11 mouse cellular contexts compared by ENCODE assay signal in the genomic region with DNA sequence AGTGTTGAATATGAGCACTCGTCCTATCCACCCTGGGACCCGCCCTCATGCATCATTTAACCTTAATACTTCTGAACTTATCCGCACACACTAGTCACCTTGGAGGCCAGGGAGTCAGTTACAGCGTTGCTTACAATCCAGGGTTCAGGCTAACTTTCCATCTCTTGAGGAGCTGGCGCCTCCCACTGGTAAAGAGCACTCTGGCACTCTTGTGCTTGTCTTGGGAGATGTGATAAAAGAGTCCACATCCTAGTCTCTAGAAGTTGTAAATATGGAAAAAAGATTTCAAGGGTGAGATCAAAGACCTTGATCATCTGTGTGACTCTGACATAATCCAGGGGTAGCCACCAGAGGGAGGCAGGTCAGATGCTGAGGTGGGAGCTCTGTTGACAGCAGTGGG. TPM values are rescaled to one million over a fixed set of nuclear protein-coding genes. Genes with fewer than 3 reads are reported as not detected.
DNase-seq lines count a peak whose midpoint lies in the region; ATAC-seq and TF ChIP-seq lines count a peak whose summit lies in the region.
"Had no signal": no experiment of that assay in that cellular context is flagged by ENCODE, and none has a peak within 500 bp of the region (broad histone marks: within the 10 kb centered on the region; RNA-seq: fewer than 3 reads in every experiment).

No protein-coding gene starts in this region.

- intact Hi-C loops in heart, postnatal 25 days (cut with DNase I) = no loop called here

- no peak overlapping the region for H3K9ac ChIP-seq in heart, embryonic 15.5 days
- no peak overlapping the region for H3K9ac ChIP-seq in liver, postnatal 0 days (replicated peaks)
- no peak overlapping the region for H3K9ac ChIP-seq in liver, embryonic 11.5 days (ENCODE audit: low read depth, low read length)

- H3K36me3 ChIP-seq in heart, embryonic 15.5 days = peaks cover 68% of the 10 kb centered on the region
- H3K36me3 ChIP-seq in liver, postnatal 0 days (replicated peaks; ENCODE audit: insufficient read depth, low read length) = peaks cover 53% of the 10 kb centered on the region
- peaks cover 2% of the 10 kb centered on the region; the same call in 1 of the 2 replicates for H3K36me3 ChIP-seq in liver, embryonic 11.5 days (ENCODE audit: control insufficient read depth, insufficient read depth, low read length)
- H3K36me3 ChIP-seq in small intestine, adult 2 months (ENCODE audit: control insufficient read depth, insufficient read depth, low read length) = peaks cover 67% of the 10 kb centered on the region

- no peak for TF ChIP-seq EP300 in liver, postnatal 0 days (IDR thresholded peaks at IDR 0.05; ENCODE audit: low read depth)

- DNase-seq in heart, postnatal 25 days (ENCODE audit: low spot score) = no peak
- DNase-seq in liver, postnatal 0 days = no peak
- no peak for DNase-seq in liver, embryonic 11.5 days (ENCODE audit: low spot score)
- no peak for DNase-seq in urinary bladder, adult 18-20 months (ENCODE audit: low spot score in 2 of 2)
- DNase-seq: adrenal gland, postnatal 14 days; cerebellum, adult 11-12 months; kidney, postnatal 4 days; thymus, postnatal 14 days had no signal

- TF ChIP-seq POLR2A in bone marrow, adult 2 months (IDR thresholded peaks at IDR 0.05; ENCODE audit: borderline replicate concordance, control insufficient read depth, low read depth, low read length) = no peak
- TF ChIP-seq POLR2A in small intestine, adult 2 months (IDR thresholded peaks at IDR 0.05; ENCODE audit: low read depth, low read length) = no peak

- H3K27me3 ChIP-seq in heart, embryonic 15.5 days = no peaks in the 10 kb centered on the region
- H3K27me3 ChIP-seq in liver, postnatal 0 days (ENCODE audit: insufficient read depth, low read length) = no peaks in the 10 kb centered on the region
- H3K27me3 ChIP-seq in liver, embryonic 11.5 days (replicated peaks; ENCODE audit: control insufficient read depth, insufficient read depth, low read length) = no peaks in the 10 kb centered on the region
- no peaks in the 10 kb centered on the region for H3K27me3 ChIP-seq in small intestine, adult 2 months (ENCODE audit: control insufficient read depth, insufficient read depth, low read length)

- peak overlapping the region; percentile 76 for H3K27ac ChIP-seq in heart, embryonic 15.5 days
- H3K27ac ChIP-seq in liver, postnatal 0 days (ENCODE audit: low read depth) = no peak overlapping the region
- H3K27ac ChIP-seq in liver, embryonic 11.5 days (ENCODE audit: low read depth, low read length) = no peak overlapping the region
- H3K27ac ChIP-seq in bone marrow, adult 2 months (ENCODE audit: control insufficient read depth, insufficient read depth, low read depth, low read length, poor library complexity) = no peak overlapping the region
- no peak overlapping the region for H3K27ac ChIP-seq in small intestine, adult 2 months (ENCODE audit: insufficient read depth, low read depth, low read length)

- WGBS in heart, embryonic 15.5 days = 54% methylated on average over 5 of the region's 5 CpGs
- WGBS in liver, postnatal 0 days (ENCODE audit: insufficient replicate concordance) = 70% methylated on average over 5 of the region's 5 CpGs
- WGBS in liver, embryonic 11.5 days = 72% methylated on average over 5 of the region's 5 CpGs
- 72% methylated on average over 5 of the region's 5 CpGs for WGBS in bone marrow, adult 2 months
- 77% methylated on average over 5 of the region's 5 CpGs for WGBS in small intestine, adult 2 months

- no peaks in the 10 kb centered on the region for H3K9me3 ChIP-seq in heart, embryonic 15.5 days (replicated peaks)
- H3K9me3 ChIP-seq in liver, postnatal 0 days (ENCODE audit: low read length) = no peaks in the 10 kb centered on the region
- no peaks in the 10 kb centered on the region for H3K9me3 ChIP-seq in liver, embryonic 11.5 days (ENCODE audit: control insufficient read depth, low read length)

- H3K4me1 ChIP-seq in heart, embryonic 15.5 days (replicated peaks) = peaks cover 44% of the 10 kb centered on the region
- H3K4me1 ChIP-seq in liver, postnatal 0 days (ENCODE audit: insufficient read depth) = 0 out of 2 replicates have a peak, but pooled peaks cover 6% of the 10 kb centered on the region
- 0 out of 2 replicates have a peak, but pooled peaks cover 3% of the 10 kb centered on the region for H3K4me1 ChIP-seq in liver, embryonic 11.5 days (replicated peaks; ENCODE audit: control insufficient read depth, insufficient read depth, low read length)
- no peaks in the 10 kb centered on the region for H3K4me1 ChIP-seq in bone marrow, adult 2 months (ENCODE audit: control insufficient read depth, insufficient read depth, low read length)
- no peaks in the 10 kb centered on the region for H3K4me1 ChIP-seq in small intestine, adult 2 months (ENCODE audit: control insufficient read depth, insufficient read depth, insufficient read length, low read length)

- no peak overlapping the region for H3K4me2 ChIP-seq in heart, embryonic 15.5 days
- no peak overlapping the region for H3K4me2 ChIP-seq in liver, postnatal 0 days (ENCODE audit: low read depth, low read length)
- H3K4me2 ChIP-seq in liver, embryonic 11.5 days = no peak overlapping the region

- no peak for ATAC-seq in heart, embryonic 15.5 days (replicated peaks; ENCODE audit: insufficient number of reproducible peaks, insufficient read depth, low FRiP score, low read depth)
- no peak for ATAC-seq in liver, postnatal 0 days
- ATAC-seq in liver, embryonic 11.5 days (replicated peaks; ENCODE audit: low FRiP score) = no peak

- TF ChIP-seq CTCF in liver, postnatal 0 days (IDR thresholded peaks at IDR 0.05; ENCODE audit: low read depth) = peak; percentile 42
- TF ChIP-seq CTCF in bone marrow, adult 2 months (IDR thresholded peaks at IDR 0.05; ENCODE audit: control insufficient read depth, insufficient read depth, low read length) = peak; percentile 21; the same call in 1 of the 2 replicates
- peak; percentile 21; the same call in 1 of the 2 replicates for TF ChIP-seq CTCF in small intestine, adult 2 months (IDR thresholded peaks at IDR 0.05; ENCODE audit: extremely low read depth, insufficient read length, insufficient replicate concordance, low read depth, low read length)

- no peak overlapping the region for H3K4me3 ChIP-seq in heart, embryonic 15.5 days
- no peak overlapping the region for H3K4me3 ChIP-seq in liver, postnatal 0 days (ENCODE audit: low read depth, low read length)
- no peak overlapping the region for H3K4me3 ChIP-seq in liver, embryonic 11.5 days (ENCODE audit: low read depth, low read length)
- no peak overlapping the region for H3K4me3 ChIP-seq in bone marrow, adult 2 months (replicated peaks; ENCODE audit: control insufficient read depth, low read depth, low read length)
- no peak overlapping the region for H3K4me3 ChIP-seq in small intestine, adult 2 months (ENCODE audit: low read depth, low read length)

RNA-seq across cellular contexts. Expression of gene Rbm44, which starts 37.3 kb away (rescaled TPM):
- 3.3 and 4.0 TPM in 2 replicates for polyA plus RNA-seq in heart, embryonic 15.5 days (2015; fragmentation: Nextera tagmentation; extraction: Ambion mirVana)
- total RNA-seq in heart, postnatal 25 days (2021) = under 1 TPM in 1 of 2 experiments, not detected in 1; 0.10 TPM
- polyA plus RNA-seq in liver, postnatal 0 days (2015; fragmentation: Nextera tagmentation; extraction: Ambion mirVana) = 0.32 and 0.87 TPM in 2 replicates
- 2.4 TPM in 2 replicates for polyA plus RNA-seq in liver, embryonic 11.5 days (2014; fragmentation: Nextera tagmentation; extraction: Ambion mirVana)
- 4.2 and 11.0 TPM in 2 replicates for polyA plus RNA-seq in bone marrow, adult 2 months (2011; ENCODE audit: insufficient read depth, insufficient read length, low replicate concordance, missing spikeins)
- not detected in 2 replicates for polyA plus RNA-seq in small intestine, adult 2 months (2012; rRNA removed)
- total RNA-seq: adrenal gland, postnatal 14 days had no signal
